Mouse (Mus musculus) right cerebral cortex, postnatal 4 days (tissue): Measurements from ENCODE around the gene Gm17409.
A peak's percentile ranks its signal among the peaks of the same experiment; 100 is the strongest.

Experiments
- DNase-seq: peaks from one replicate; pipeline ENCODE4 v3.0.0-alpha.2; 2022

Gene Gm17409

DNA sequence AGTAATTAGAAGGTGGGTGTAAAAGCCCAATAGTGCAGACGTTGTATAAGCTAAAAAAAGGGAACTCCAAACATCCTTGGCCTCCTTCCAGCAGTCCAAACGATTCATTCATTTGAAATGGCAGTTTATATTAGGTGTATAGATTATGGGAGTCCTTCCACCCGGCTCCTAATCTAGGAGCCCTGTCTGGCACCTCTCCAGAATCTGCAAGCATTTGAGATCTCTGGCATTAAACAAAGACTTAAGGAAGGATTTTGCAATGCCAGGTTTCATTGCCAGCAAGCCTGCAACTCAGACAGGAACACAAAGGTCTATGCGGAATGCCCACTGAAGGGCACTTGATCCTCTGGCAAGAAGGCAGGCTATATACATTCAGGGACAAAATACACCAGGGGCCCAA lies 15.2 kb downstream of the Gm17409 start:
- DNase-seq: peak; percentile 22

DNA sequence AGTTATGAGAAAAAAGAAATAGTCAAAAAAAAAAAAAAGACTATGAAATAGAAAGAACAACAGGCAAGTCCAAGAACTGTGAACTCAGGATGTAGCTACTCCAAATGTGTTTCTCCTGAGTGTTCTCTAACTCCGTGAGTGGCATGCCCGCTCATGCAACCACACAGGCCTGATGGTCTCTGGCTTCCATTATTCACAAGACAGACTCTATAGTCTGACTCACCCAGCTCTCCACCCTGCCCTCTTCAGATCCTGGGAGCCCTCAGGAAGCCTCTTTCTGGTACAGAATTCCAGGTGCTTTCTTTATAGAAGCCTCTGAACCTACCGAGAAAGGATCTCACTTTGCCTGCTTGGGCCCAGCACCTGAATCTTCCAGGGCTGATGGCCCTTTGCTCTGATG lies 15.8 kb downstream of the Gm17409 start:
- DNase-seq: no peak

DNA sequence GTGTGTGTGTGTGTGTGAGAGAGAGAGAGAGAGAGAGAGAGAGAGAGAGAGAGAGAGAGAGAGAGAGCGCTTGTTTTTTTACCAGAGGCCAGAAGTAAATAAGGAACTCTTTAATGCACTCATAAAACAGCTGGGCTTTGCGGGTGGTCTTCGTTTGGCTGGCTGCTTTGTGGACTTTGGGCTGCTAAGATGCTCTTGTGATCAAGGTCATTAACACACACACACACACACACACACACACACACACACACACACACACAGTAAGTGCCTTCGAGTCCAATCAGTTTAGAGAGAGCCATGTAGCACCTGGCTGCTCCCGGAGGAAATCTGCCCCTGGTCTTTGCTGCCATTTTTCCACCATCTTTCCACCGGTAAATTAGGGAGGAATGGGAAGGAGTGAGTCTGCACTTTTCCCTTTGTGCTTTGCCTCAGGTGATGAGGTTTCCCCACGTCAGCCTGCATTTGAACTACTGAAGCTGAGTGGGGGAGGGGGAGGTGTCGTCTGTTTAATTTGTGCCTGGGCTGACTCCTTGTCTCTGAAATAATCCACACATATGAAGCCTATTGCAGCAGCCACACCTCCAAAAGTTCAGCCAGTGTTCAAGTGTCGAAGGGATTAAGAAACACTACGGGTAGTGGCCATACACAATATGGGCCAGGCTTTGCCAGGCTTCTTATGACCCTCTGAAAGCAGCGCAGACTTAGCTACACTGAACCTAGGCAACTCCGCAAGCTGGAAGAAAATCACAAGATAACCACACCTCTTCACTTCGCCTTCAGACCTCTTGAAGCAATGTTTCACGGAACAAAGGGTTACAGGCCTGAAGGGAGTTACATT lies 16.7 kb downstream of the Gm17409 start:
- DNase-seq: no peak

DNA sequence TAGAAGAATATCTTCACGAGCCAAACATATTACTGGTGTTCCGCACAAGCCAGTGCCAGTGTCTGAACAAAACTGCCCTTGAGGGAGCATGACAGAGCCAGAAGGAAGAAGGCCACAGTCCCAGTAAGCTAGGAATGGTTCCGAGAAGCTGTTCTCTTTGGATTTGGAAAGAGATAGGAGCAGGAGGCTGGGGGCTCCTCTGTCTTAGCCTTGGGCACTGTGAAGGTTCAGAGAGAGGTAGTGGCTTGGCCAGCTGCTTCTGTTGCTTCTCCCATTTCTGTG lies 17.3 kb downstream of the Gm17409 start:
- no peak for DNase-seq

DNA sequence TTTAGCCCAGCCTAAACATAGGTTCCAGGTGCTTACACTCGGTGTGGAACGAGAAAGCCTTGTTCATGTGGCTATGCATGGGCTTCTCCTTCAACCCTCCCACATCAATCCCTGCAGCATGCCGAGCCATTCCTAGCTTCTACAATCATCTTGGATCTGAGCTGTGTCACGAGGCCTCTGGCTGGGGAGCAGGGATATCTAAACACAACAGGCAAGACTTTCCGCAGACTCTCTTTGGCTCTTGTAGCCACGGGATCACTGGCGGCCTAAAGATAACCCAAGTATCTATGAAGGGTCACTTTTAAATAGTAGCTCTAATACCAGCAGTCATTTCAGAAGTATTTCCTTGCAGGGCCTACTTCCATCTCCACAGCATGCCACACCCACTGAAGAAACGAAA lies 18.5 kb downstream of the Gm17409 start:
- no peak for DNase-seq

DNA sequence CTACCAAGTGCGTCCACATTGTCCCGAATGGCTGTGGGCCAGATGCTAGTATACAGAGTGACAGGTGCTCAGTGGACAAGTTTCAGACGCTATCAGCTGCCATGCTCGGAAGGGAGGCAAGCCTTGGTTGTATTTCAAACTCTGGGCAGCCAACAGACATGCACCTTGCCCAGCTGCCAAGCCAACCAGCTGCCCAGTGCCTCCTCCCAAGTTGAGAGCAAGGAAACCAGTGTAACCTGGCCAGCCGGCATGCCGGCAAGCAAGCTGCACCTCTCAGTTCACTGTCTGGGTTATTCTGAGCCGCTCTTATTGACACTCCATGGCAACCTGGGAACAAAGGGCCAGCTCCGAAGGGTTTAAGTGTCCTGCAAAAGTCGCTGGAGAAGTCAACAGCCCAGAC lies 19.4 kb downstream of the Gm17409 start:
- DNase-seq: no peak

DNA sequence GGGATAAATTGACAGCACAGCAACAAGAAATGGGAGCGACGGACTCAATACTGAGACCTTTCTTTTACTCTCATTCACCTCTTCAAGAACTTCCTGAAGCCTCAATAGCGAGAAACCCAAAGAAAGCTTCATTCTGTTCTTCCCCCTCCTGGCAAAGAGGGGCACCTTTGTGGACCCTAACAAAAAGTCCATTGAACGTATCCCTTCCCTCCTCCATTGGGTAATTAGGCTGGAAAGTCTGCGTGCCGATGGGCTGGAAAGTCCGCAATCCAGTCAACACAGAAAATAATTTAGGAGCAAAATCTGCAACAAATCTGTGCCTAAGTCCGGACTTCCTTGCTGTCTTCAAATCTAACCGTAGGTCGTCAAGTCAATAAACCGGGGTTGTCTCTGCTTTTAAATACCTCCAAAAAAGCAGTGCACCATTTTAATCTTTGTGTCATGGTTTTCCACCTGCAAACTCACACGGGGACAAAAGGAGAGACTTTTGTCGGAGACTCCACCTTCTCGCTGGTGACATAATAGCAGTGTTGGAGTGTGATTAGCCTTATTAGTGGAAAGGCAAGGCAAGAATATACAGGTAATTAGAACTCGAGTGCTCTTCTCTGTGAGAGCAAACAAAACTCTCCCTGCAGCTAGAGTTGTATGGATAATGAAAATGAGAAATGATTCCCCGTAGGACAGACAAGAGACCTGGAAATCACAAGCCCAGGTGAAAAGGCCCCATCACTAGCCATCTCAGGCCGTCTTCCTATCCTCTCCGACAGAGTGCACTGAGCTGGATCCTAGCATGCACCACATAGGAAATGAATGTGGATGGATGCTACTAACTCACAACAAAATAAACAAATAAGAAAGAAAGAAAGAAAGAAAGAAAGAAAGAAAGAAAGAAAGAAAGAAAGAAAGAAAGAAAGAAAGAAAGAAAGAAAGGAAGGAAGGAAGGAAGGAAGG lies 24.0 kb downstream of the Gm17409 start:
- no peak for DNase-seq

DNA sequence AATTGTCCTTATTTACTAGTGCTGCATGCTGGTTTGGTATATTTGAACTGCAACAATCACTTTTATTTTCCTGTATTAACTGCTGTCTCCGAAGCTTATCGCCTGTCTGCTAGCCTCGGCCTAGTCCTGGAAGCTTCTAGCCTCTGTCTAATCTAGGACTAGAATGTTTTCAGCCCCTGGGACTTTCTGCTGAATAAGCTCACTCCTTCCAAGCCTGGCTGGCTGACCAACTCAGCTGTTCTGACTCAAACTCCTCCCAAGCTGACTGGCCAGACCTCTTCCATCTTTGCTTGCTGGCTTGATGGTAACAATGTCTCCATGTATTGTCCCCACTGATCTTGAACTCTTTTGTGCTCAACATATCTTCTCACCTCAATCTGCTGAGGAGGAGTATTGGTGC lies 25.4 kb downstream of the Gm17409 start:
- no peak for DNase-seq

DNA sequence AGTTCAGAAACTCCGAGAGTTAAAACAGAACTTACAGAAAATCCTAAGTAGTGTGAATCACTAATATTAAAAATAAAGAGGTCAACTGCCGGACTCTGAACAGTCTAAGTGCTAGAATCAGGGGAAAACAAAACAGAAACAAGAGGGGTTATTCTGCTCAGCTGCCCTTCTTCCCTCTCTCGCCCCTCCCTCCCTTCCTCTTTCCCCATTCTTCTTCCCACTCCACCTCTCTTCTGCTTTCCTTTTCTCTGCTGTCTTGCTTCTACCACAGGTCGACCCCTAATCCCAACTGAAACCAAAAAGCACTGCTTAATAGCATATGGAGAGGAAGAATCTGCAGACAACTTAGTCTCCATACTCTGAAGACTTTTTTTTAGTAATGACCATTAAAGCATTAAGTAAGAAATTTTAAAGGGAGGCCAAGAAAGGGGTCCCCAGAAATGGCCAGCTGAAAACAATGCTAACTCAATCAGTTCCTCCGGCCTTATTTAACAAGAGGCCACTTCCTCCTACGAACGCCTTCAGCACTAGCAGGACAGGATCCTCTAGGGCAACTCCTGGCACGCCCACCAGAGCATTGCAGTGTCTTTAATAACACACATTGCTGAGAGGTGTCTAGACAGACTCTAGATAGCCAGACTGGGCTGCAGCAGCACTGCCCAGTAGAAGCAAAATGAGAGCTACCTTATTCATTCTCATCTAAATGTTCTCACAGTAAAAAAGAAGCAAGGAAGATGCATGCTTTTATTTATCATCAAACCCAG lies 26.9 kb downstream of the Gm17409 start:
- no peak for DNase-seq

DNA sequence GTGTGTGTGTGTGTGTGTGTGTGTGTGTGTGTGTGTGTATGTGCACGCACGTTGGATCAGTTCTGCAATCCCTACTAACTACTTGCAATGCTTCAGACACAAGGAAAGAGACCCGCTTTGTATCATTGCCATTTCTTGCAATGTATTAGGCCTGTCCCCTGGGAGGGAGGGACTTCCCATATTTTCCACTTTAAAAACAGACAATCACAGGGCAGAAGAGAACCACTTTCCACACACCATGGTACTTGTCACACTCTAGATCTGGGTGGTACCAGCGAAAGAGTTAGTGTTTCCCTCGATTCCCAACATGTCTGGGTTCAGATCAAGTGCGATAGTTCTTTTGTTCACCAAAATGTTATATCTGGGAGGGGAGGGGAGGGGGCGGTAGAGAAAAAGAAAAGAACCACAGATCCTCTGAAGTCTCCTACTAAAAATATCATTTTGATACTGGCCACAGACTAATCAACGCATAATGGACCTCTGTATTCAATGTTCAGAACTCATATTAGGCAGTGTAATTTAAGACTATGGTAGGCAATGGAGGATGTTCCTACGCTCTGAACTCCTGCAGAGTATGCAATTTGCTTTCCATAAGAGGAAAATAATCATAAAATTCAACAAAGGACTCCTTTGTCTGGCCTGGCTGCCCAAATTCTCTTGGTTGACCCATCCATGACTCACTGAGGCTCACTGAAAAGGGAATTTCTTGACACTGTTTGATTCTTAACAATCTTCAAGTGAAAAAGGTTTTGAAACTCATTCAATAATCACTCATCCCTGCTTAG lies 35.6 kb downstream of the Gm17409 start:
- no peak for DNase-seq

DNA sequence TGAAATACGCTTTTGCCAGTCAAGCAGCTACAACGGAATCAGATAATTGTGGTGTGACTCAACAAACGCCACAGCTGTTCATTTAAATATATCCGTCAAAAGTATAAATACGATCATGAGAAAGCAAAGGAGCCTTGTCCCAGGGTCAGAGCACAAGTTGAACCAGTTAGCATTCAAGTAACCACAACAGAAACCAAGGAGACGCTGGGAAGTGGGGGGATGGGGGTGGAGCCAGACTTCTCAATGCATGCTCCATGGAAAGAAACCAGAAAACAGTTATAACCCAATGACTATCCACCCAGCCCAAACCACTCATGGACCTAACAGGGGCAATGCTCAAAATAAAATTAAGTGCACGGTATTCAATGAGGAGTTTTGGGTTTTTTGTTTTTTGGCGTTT lies 40.3 kb downstream of the Gm17409 start:
- DNase-seq: no peak

DNA sequence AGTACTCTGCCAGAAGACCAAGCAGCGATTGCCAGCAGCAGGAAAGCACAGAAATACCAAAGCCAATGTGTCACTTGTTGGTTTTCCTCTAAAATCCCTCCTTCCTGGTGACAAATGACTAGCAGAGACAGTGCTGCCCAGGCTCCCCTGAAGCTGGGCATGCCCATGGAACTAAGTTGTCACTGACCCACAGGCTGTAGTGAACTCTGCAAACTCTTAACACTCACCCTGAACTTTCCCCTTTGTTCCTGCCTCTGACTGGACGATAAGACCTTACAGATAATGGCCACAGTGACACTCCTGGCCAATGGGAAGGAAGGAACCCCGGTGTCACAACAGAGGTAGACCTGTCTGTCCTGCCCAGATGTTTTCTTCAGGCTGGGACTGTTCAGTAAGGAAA lies 43.3 kb downstream of the Gm17409 start:
- DNase-seq: no peak

DNA sequence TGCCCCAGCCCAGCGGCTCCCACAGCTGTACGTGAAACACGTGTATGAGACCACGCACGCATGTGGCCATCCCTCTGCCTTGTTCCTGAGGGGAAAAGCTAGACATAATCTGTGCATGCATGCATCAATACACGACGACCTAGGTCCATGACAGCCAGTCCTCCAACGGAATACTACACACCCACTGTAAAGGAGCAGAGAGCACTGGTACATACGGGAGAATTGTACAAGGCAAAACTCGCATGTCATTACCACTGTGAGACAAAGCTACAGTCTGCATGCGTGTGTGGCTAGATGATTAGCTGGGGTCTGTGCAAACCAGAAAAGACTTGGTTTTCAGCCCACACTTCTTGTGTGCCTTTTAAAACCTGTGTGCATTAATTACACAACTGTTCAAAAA lies 44.6 kb downstream of the Gm17409 start:
- DNase-seq: no peak

DNA sequence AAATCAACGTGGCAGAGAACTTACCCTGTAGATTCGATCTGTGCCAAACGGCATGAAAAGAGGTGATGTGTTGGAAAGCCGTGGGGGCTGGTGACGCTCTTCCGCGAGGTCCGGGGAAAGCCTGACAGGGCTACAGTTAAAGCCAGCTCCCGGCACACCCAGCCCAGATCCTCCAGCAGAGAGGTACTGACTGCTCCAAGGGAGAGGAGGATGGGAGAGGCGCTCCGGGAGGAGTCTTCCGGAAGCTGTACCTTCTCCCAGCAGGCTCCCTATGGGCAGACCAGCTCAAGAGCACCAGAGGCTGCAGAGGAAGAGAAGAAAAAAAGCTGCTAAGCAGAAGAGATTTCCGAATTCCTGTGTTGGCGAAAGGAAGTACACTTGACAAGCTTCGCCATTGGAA lies 46.1 kb downstream of the Gm17409 start:
- no peak for DNase-seq

DNA sequence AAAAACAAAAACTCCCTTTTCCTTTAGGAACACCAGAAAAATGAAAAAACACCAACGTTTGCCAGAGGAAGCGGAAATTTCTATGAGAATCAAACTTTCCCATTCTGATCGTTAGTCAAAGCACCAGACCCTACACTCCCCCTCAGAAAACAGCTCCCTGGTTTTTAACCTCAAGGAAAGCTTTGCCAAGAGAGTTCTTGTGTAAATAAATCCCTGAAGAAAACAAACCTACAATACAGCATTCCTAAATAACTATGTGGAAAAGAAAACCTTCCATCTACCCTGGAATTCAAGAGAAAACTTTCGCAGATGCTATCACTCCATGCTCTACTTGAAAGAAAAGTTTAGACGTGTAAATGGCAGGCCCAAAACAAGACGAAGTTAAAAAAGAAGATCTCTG lies 47.0 kb downstream of the Gm17409 start:
- DNase-seq: no peak

DNA sequence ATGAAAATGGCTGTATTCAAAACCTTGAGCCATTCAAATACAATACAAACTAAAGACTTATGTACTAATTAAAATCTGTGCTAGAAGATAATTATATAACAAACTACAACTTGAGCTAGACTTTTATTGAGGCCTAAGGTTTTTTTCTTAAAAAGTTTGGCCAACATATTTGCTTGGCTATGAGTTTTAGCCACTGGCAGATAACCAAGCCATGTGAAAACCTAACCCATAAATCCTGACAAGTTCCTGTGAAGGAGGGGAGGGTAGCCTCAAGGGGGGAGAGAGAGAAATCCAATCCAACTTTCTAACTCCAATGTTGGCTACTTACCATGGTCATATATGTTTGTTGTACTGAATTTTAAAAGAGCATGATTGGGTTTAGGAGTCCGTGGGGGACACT lies 48.6 kb downstream of the Gm17409 start:
- no peak for DNase-seq
